Mouse (Mus musculus) layer of hippocampus, postnatal 25 days (tissue): Measurements from ENCODE around the gene Gm11562. TPM values are rescaled to one million over a fixed set of nuclear protein-coding genes. Genes with fewer than 3 reads are reported as not detected.
"Not testable (repeated sequence)": the region's sequence is repeated elsewhere in the genome, so short reads cannot be mapped to it uniquely, and the experiment has no call there.

Experiments
- DNase-seq, 2 experiments: peaks; one replicate each; pipeline ENCODE4 v3.0.0; 2022; ENCODE audit warnings: mixed read lengths in 2 of 2, low spot score in 1 of 2; ENCODE audit errors: extremely low spot score in 1 of 2
- total RNA-seq, 2 experiments: library from RNA; stranded (reverse); gene quantifications; 2 replicates each; pipeline ENCODE4 v1.2.3; 2021

Gene Gm11562
- total RNA-seq: not detected

- no peak for DNase-seq
Measured at GRCm38 (mm10) chr11:99620335-99620734, at the start of gene Gm11562. Gm11562 (minus strand) TSS chr11:99620435.

- no peak for DNase-seq
Measured at GRCm38 (mm10) chr11:99665860-99666259, 45.6 kb upstream of the Gm11562 start, which contains the start of gene Krtap4-6. Krtap4-6 (minus strand) TSS chr11:99665960.

DNA sequence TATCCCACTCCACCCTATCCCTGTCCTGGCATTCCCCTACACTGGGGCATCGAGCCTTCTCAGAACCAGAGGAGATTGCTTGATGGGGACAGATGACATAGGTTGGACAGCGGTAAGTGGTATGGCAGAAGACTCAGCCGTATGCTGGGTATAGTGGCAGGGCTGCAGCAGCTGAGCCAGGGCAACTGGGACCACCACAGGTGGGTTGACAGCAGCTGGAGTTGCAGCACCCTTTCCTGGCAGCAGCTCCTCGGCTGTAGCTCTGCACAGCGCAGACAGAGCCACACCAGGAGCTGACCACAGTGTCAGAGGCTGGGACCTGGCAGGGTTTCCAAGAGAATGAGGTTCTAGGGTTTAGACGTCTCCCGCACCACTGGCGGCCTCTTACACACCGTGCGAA, 42.6 kb upstream of the Gm11562 start:
- no peak for DNase-seq

- DNase-seq: no peak
Measured at GRCm38 (mm10) chr11:99659256-99659655, 39.0 kb upstream of the Gm11562 start.

DNA sequence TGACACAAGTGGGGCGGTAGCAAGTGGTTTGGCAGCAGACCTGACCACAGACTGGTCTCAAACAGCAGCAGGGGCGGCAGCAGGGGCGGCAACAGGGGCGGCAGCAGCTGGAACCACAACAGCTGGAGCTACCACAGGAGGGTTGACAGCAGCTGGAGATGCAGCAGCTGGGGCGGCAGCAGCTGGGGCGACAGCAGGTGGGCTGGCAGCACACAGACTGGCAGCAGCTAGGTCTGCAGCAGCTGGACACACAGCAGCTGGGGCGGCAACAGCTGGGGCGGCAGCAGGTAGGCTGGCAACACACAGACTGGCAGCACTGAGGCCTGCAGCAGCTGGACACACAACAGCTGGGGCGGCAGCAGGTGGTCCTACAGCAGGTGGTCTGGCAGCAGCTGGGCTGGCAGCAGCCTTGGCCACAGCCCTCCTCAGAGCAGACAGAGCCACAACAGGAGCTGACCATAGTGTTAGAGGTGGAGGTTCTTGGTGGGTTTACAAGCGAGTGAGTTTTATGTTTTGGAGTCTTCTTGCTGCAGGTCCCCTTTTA, 38.3 kb upstream of the Gm11562 start, which contains the start of gene Gm11563:
TSS of gene Gm11563 (minus strand) at position 494 of the 544 bp plus-strand sequence.
- not testable (repeated sequence) for DNase-seq

DNA sequence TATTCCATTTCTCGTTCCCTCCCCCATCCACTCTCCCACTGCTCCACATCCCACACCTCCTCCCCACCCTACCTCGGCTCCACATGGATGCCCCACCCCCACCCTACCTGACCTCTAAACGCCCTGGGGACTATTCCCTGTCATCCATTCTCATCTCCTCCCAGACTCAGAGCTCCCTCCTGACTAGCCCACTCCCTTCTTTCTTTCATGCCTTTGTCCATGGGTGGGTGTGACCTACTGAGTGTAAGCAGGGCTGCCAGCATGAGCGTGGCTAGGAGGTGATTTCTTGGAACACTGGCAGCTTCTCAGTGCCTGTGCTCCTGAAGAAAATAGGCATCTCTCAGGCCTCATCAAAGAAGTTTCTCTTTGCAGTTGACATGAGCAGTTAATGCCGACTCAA, 36.8 kb upstream of the Gm11562 start:
- no peak for DNase-seq

DNA sequence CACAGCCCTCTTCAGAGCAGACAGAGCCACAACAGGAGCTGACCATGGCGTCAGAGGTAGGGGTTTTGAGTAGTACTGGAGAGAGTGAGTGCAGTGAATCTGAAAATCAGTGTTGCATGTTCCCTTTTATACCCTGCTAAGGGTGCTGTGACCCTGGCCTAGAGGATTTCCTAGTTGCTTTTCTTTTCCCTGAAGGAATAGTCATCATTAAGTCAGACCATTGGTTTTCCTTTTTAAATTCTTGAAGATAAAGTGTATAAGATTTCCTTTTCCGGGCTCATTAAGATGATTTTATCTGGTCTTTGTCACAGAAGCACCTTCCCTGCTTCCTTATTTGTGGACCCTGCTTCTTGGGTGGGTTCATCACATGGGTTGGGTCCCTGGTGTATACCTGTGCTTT, 29.9 kb upstream of the Gm11562 start, which contains the start of gene Gm11555:
TSS of gene Gm11555 (minus strand) at position 101 of the 400 bp plus-strand sequence.
- DNase-seq: no peak

GRCm38 (mm10) chr11:99646444-99646843, 26.2 kb upstream of the Gm11562 start:
- DNase-seq: no peak

DNA sequence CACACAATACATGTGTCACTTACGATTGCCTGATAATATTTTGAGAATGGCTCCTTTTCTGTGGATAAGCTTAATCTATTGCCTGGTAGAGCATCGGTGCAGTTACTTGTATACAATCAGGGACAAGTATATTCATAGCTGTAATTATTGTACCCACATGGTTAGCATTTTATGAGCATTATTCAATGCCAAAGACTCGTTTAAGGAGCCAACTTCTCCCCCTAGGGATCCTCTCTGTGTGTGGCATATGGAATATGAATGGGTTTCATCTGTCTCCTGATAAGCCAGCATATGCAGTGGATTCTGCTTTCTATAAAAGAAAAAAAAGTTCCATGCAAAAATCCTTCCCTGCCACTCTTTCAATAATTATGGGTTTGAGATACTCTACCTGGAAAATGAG, 24.1 kb upstream of the Gm11562 start:
- DNase-seq: no peak

DNA sequence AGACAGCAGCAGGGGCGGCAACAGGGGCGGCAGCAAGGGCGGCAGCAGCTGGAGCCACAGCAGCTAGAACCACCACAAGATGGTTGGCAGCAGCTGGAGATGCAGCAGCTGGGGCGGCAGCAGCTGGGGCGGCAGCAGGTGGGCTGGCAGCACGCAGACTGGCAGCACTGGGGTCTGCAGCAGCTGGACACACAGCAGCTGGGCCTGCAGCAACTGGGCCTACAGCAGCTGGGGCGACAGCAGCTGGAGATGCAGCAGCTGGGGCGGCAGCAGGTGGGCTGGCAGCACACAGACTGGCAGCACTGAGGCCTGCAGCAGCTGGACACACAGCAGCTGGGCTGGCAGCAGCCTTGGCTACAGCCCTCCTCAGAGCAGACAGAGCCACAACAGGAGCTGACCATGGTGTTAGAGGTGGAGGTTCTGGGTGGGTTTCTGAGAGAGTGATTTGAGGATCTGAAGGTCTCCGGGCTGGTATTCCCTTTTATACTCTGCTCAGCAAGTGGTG, 23.5 kb upstream of the Gm11562 start, which contains the start of gene Krtap4-7:
TSS of gene Krtap4-7 (minus strand) at position 455 of the 505 bp plus-strand sequence.
- not testable (repeated sequence) for DNase-seq

GRCm38 (mm10) chr11:99640926-99641325, 20.7 kb upstream of the Gm11562 start:
- no peak for DNase-seq

DNA sequence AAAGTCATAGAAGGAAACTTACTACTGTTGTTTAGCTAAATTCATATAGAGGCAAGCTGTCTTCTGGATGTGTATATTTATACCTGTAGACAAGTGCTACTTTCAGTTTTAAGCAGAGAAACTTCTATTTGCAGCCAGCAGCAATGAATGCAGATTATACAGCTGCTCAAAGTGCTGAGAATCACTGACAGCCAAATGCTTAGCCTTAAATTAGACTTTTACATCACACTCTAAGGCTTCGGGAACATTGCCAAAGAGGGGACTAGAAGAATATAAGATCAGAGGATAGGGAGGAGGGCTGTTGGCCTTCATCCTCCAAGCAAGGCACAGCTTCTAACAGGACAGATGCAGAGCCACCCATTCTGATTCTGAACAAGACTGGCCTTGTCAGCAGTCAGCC, 16.9 kb upstream of the Gm11562 start:
- DNase-seq: no peak

- no peak for DNase-seq
Measured at GRCm38 (mm10) chr11:99634653-99635134, 14.5 kb upstream of the Gm11562 start, which contains the start of gene Krtap4-2. Krtap4-2 (minus strand) TSS chr11:99635084.

DNA sequence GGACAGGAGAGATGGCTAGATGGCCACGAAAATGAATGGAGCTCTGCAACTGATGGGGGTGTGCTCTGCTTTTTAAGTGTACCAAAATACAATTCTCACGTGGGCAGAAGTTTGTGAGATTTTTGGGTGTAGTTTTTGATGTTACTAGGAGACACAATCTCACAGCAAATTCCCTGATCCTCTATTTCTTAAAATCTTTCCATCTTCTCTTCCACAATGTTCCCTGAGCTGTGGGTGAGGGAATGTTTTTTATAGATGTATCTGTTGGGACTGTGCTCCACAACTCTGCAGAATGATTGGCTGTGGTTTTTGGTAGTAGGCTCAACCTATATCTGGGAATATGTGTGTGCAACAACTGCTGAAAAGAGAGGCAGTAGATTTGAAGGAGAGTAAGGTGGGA, 13.1 kb upstream of the Gm11562 start:
- DNase-seq: no peak

GRCm38 (mm10) chr11:99630890-99631289, 10.7 kb upstream of the Gm11562 start:
- DNase-seq: no peak

DNA sequence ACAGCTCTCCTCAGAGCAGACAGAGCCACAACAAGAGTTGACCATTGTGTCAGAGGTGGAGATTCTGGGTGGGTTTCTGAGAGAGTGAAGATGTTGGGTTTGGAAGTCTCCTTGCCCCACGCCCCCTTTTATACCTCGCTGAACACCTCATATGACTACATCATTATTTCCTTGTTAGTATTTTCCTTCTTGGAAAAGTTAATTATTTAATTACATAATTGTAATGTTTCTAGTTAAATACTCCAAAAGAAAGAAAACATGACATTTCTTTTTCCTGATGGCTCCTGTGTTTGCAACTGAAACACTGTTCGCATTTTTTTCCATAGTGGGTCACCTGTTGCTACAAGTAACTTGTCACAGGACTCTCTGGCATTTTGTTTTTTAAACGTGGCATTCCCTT, 7.9 kb upstream of the Gm11562 start, which contains the start of gene Krtap4-1:
TSS of gene Krtap4-1 (minus strand) at position 101 of the 400 bp plus-strand sequence.
- DNase-seq: no peak

DNA sequence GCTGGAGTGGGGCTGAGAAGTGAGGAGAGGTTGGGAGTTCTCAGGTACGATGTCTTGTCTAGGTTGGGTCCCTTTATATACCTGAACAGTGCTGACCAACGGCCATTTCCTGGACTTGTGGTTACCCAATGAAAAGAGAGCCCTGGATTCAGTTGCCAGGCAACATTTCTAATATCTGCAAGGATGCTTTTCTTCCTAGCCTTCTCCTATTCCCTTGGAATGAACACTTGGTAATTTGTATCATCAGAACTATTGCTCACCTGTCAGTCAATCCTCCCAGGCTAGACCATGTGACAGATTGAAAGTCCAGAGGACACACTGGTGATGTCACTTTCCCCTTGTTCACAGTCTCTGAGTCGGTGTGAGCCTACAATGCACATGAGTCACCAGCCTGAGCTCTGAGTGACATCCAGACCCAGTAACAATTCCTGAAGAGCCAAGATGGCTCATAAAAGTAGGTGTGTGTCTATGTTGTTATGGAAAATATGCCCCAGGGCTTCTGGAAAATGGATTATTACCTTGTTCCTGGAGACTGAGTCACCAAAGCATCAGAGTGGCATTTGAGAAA, 5.4 kb downstream of the Gm11562 start, which contains the start of gene Krtap2-4:
TSS of gene Krtap2-4 (minus strand) at position 51 of the 568 bp plus-strand sequence.
- no peak for DNase-seq

- DNase-seq: not testable (repeated sequence)
Measured at GRCm38 (mm10) chr11:99610089-99610488, 10.1 kb downstream of the Gm11562 start, which contains the start of gene Gm11937. Gm11937 (minus strand) TSS chr11:99610189.

DNA sequence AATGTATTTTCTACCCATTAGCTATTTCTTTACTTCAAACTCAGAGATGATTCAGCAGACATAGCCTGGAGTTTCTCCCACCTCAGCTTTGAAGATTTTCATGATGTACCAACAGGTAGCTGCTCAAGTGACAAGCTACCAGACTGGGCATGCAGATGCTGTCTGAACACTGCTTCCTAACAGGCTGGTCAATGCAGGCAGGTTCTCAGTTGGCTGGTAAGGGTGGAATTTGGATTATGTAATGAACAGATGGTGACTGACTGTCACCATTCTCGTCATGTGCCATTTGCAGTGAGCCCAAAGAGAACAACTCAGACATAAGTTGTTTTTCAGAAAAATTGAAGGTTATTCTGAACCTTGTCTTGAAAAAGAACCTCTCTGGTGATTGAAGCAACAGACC, 11.1 kb downstream of the Gm11562 start:
- peak in 1 of 2 experiments; percentile 7 for DNase-seq

GRCm38 (mm10) chr11:99603208-99603607, 17.0 kb downstream of the Gm11562 start, which contains the start of gene Gm11938:
Gm11938 (minus strand) TSS chr11:99603308.
- DNase-seq: not testable (repeated sequence)

- DNase-seq: not testable (repeated sequence)
Measured at GRCm38 (mm10) chr11:99597742-99598141, 22.5 kb downstream of the Gm11562 start, which contains the start of gene Krtap9-3. Krtap9-3 (minus strand) TSS chr11:99598105.
